Mouse (Mus musculus) kidney, postnatal 36 days (tissue): ENCODE data around the gene Mosmo.

ENCODE experiments used
- DNase-seq, 2 experiments: peaks; one replicate each; pipeline ENCODE4 v3.0.0; 2021 to 2022; ENCODE audit warnings: mixed read lengths in 2 of 2

Gene Mosmo

DNA sequence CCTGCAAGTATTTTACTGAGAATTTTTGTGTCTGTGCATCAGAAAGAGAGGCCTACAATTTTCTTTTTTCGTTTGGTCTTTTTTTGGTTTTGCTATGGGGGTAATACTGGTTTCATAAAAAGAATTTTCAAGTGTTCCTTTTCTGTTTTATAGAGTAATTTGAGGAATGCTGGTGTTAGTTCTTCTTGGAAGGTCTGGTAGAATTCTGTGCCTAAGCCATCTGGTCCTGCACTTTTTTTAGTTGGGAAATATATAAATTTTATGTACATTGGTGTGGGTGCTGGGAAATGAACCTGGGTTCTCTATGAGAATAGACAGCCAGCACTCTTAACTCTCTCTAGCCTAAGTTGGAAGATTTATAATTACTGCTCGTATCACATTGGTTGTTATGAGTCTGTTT is 34.7 kb downstream of the Mosmo start:
- DNase-seq, result no peak

GRCm38 (mm10) chr7:120713225-120713624 is 35.8 kb downstream of the Mosmo start:
- DNase-seq, result no peak

DNA sequence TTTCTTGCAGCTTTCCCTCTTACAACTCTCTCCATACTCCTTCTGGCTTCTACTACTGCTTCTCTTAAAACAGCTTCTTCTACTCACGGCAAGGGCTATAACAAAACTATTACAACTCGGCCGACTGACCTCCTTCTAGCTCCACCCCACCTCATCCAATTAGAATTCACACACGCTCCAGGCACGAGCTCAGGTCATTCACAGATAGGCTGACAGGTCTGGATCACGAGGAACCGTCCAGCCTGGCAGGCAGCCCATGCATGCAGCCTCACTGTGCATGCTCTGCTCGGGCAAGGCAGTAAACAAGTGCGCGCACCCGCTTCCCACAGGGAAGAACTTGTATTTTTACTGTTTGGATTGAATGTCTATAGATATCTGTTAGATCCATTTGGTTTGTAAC is 36.5 kb downstream of the Mosmo start:
- DNase-seq, result peak; percentile 13 to 22

- DNase-seq, result no peak
Observed at GRCm38 (mm10) chr7:120717261-120717660, 39.8 kb downstream of the Mosmo start.

DNA sequence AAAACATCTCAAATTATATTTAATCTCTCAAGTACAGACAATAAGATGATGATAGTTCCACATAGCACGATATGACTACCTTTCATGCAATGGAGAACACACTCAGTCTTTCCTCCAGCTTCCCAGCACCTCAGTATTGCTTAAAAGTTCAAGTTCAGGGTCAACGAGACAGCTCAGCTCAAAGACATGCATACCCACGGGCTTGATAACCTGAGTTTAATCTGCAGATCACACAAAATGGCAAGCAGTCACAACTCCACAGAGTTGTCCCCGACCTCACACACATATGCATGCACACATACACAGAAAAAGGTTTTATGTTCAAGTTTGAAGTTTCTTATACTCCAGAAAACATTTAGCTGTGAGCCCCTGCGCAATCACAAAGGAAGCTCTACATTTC is 43.6 kb downstream of the Mosmo start:
- DNase-seq, result no peak

DNA sequence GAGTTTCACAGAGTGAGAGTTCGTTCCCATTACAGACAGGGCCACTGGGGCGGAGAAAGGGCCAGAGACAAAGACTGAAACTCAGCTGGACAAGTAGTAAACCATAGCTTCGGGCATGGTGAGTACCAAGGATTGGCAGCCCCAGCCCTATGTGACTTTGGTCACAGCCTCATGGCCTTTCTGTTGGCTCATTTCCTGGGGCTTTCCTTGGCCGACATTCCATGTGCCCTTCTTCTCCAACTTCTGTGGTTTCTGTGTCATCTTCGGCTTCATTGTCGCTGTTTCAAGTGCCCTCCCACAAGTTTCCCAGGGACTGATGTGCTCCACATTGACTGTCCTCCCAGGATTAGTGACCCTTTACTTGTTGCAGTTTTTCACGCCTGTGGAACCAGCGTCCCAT is 44.0 kb downstream of the Mosmo start:
- peak in 1 of 2 experiments; percentile 23 for DNase-seq

DNA sequence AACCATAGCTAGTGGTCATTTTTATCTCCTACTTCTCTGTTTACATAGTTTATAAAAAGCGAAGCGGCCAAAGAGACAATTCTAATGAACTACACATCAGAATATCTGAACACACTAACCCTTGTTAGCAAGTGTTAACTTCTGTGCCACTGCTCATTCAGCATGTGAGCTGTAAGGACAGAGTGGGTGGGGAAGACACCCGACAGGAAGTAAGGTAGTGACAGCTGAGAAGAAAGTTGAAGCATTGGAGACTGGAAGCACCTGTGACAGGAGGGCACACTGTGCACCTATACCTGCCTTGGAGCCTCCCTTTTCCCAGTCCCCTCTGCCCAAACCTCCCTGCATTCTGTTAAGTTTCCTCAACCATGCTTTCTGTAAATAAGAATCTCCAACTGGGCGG is 44.6 kb downstream of the Mosmo start:
- no peak for DNase-seq

DNA sequence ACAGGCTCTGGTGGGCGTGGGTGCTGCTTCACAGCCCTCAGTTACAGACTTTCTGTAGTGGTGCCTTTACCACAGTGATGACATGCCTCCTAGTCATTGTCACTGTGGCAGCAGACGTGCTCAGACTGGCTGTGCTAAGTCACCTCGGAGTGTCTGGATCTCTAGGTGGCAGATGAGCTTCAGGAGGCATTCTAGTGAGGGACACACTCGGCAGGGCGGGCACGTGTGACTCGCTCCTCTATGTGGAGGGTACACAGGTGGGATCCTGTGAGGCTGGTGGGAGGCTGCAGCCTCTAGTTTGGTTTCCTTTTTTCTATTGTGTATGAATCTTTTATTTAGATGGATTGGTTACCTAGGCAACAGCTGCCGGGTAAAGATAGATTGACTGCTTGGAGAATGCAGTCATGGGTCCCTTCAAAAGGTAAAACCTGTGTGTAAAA is 45.4 kb downstream of the Mosmo start:
- no peak for DNase-seq

GRCm38 (mm10) chr7:120727581-120727980 is 50.2 kb downstream of the Mosmo start:
- peak; percentile 68 to 74 for DNase-seq

DNA sequence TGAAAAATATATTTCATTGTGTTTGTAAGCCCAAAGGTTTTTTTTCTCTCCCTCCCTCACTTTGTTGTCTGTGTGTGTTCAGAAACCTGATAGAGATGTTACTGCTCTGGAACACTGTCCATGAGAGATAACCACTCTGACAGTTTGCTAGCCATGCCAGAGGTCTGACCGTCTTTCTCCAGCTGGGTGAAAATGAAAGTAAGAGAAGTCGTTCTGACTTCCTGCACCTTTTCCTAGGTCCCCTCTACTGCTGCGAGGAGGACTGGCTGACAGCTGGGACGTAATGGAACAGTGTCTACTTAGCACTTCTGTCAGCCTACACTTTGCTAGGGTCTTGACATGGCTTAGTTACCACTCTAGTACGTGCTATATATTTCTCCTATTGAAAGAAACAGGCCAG is 52.2 kb downstream of the Mosmo start:
- peak; percentile 12 to 28 for DNase-seq

DNA sequence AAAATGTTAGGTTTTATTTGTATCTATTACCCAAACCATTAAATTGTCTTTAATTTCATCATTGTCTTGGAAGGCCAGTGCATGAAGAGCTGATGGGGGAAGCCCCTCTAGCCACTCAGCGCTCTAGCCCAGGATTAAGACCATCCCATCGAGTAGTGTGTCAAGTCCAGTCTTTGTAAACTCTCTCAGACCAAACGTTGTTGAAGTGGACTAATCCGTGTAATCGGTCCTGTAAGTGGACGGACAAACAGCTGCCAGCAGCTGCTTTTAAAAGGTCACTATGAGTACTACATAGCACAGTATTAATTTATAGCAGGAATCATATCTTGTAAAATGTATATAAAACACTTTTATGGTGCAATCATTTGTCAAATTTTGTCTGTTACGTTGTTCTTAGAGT is 55.5 kb downstream of the Mosmo start:
- DNase-seq, result no peak

- no peak for DNase-seq
Observed at GRCm38 (mm10) chr7:120739018-120739417, 61.6 kb downstream of the Mosmo start, which contains the start of gene Vwa3a. Gene Vwa3a, plus strand, starts transcription at chr7:120739318.

GRCm38 (mm10) chr7:120739558-120740101 is 62.2 kb downstream of the Mosmo start:
- DNase-seq, result peak; percentile 50 to 65

- peak in 1 of 2 experiments; percentile 19 for DNase-seq
Observed at GRCm38 (mm10) chr7:120743366-120744351, 66.2 kb downstream of the Mosmo start.

- DNase-seq, result peak in 1 of 2 experiments; percentile 58
Observed at GRCm38 (mm10) chr7:120744606-120745005, 67.2 kb downstream of the Mosmo start.

DNA sequence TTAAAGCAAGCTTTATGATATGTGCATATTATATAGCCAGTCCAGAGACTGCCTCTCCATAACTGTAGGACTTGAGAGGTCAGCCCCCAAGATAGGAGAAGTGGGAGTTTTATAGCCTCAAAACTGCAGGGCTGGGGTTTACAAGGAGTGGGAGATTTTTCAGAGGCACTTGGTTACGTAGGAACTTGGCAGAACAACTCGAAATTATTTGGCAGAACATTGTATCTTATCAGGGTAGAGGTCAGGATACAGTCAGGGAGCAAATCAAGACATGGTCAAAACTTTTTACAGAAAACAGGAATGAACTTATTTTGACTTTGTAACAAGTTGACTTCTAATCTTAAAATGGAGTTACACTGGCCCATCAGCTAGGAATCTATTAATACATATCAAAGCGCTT is 68.6 kb downstream of the Mosmo start:
- peak in 1 of 2 experiments; percentile 67 for DNase-seq

DNA sequence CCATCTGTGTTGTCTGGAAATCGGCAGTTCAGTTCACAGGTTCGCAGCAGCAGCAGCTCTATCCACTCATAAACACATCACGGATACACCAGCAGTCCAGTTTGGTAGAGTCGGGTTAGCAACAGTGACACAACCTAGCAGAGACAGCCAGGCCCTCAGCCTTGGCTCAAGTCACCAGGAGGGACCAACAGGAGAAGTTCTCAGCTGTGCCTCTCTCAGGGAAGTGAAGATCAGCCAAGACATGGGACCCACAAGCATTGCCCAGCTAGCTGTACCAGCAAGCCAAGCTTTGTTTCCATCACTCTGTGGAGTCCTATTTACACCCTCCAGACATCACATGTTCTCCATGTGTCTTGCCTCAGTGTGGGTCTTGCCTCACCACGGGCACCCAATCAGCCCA is 69.4 kb downstream of the Mosmo start:
- DNase-seq, result no peak

DNA sequence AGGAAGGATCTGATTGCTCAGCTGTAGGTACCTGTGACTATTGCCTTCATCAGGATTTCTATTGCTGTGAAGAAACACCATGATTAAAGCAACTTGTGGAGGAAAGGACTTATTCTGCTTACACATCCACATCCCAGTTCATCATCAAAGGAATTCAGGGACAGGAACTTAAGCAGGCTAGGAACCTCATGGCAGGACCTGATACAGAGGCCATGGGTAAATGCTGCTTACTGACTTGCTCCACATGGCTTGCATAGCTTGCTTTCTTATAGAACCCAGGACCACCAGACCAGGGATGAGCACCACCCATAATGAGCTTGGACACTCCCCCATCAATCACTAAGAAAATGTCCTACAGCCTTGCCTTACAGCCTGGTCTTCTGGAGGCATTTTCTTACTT is 71.1 kb downstream of the Mosmo start:
- no peak for DNase-seq

DNA sequence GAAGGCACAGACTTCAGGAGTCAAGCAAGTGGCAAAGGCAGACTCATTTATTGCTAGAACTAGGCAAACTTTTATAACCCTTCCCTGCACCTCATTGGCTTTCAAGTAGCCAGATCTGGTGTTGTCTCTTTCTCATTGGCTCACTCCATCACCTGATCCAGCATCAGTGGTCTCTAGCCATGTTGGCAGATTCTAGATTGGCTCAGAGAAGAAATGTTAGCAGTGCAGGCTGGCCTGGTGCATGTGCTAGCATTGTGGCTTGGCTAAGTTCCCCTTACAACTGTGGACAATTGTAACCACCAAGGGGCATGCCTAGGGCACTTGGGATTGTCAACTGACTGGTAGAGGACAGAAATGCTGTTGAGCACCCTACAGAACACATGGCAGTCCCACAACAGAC is 73.9 kb downstream of the Mosmo start:
- no peak for DNase-seq

GRCm38 (mm10) chr7:120751906-120752305 is 74.5 kb downstream of the Mosmo start:
- no peak for DNase-seq

- peak; percentile 79 to 92 for DNase-seq
Observed at GRCm38 (mm10) chr7:120754671-120755070, 77.3 kb downstream of the Mosmo start.

DNA sequence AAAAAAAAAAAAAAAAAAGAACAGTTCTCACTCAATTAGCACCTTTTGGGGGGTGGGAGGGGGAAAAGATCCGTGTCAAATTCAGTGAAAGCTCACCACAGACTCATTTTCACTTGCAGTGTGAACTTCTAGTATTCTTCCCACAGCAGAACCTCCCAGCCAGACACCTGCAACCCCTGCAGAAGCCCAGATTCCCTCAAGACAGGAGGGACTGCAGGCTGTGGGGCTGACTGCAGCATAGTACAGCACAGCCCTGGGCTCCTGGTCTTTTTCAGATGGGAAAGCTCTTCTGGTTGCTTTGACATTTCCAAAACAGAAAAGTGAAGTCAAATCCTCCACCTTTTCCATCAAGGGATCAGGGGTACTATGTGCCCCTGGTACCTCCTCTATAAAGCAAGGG is 90.0 kb downstream of the Mosmo start:
- no peak for DNase-seq

GRCm38 (mm10) chr7:120771389-120771788 is 94.0 kb downstream of the Mosmo start:
- no peak for DNase-seq

DNA sequence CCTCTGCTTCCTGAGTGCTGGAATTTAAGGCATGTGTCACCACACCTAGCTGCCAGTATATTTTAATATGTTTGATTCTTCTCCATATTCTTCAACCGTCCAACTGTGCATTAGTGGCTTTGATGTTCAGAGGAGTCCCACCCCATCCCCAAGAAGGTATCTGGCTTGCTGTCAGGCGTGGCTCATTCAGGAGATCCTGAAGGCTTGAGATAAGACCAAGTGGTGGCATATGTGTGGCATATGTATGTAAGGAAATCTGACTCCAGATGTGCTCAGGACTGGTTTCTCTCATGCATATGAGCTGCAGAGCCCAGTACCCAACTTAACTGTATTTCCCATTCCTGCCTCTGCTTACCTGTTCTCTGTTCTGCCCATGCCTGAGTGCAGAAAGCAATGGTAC is 100.6 kb downstream of the Mosmo start:
- no peak for DNase-seq
